Mouse (Mus musculus) CD8-positive naive resting alpha-beta T cell, adult 57 days (primary cell): ENCODE measurements around the gene Moxd1. TPM values are rescaled to one million over a fixed set of nuclear protein-coding genes. Genes with fewer than 3 reads are reported as not detected.

ENCODE experiments used
- total RNA-seq: library from RNA; stranded (reverse); gene quantifications from one replicate; pipeline ENCODE4 v1.2.4, GENCODE M21; 2023

Moxd1 gene
- not detected for total RNA-seq

DNA sequence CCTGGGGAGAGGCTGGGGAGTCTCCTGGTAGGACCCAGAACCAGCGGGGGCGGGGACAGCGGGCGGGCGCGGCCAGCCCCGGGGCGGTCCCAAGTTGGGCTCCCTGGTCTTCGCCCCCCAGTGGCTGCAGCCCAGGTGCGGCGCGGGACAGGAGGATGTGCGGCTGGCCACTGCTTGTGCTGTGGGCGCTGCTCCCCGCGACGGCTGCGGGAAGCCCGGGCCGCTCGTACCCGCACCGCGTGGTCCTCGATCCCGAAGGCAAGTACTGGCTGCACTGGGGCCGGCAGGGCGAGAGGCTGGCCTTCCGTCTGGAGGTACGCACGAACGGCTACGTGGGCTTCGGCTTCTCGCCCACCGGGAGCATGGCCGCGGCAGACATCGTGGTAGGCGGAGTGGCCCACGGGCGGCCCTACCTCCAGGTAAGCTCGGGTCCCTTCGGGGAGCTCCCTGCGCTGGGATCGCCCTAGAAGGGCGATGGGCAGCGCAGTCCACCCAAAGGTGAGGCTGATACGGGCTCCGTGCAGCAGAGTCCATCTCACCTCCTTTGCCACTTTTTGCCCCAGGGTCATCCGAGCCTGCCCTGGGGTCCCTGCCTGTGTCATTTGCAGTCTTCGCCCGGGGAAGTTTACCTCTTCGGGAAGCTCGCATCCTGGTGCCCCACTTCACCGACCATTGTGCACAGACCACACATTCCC, at the start of gene Moxd1:
Moxd1 (plus strand) TSS at position 69 of the 695 bp plus-strand sequence.

Other genes starting within 250 kb of the Moxd1 start
- not detected for gene Taar6, start 237.9 kb upstream of the Moxd1 start, total RNA-seq
- not detected for gene Taar7a, start 230.0 kb upstream of the Moxd1 start, total RNA-seq
- not detected for gene Taar7b, start 223.6 kb upstream of the Moxd1 start, total RNA-seq
- gene Taar7d, start 196.3 kb upstream of the Moxd1 start, total RNA-seq = not detected
- gene Taar7e, start 185.9 kb upstream of the Moxd1 start, total RNA-seq = not detected
- gene Taar7f, start 174.0 kb upstream of the Moxd1 start, total RNA-seq = not detected
- gene Taar8a, start 147.0 kb upstream of the Moxd1 start, total RNA-seq = not detected
- not detected for gene Taar8b, start 131.2 kb upstream of the Moxd1 start, total RNA-seq
- gene Taar8c, start 121.6 kb upstream of the Moxd1 start, total RNA-seq = not detected
- gene Taar9, start 114.0 kb upstream of the Moxd1 start, total RNA-seq = not detected
- 38.6 TPM for gene Stx7, start 74.2 kb upstream of the Moxd1 start, total RNA-seq